Mouse (Mus musculus): ENCODE data around the gene Pdyn.

DNA sequence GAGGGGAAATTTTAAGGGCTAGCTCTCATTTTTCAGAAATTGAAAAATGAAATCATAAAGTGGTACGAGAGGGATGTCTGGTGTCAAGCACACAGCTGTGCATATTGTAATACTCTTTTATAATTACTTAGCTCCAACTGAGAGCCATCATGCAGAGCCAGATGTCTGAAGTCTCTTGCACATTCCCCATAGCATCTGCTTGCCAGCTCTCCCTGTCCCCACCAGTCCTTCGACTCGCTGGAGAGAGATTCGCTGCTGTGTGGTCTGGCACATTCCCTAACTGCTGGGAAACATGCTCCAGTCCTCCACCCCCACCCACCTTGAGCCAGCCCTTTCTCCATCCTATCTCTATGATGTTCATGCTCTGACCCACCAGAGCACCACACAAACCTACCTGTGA lies 15.6 kb downstream of the Pdyn start:
- TF ChIP-seq CTCF (IDR thresholded peaks at IDR 0.05; ENCODE audit: low read depth, low read length) (no peak), GATA1 (IDR thresholded peaks at IDR 0.05; ENCODE audit: borderline replicate concordance, low read length) (no peak), GATA2 (IDR thresholded peaks at IDR 0.05; ENCODE audit: borderline replicate concordance, low read depth, low read length) (no peak), POLR2AphosphoS5 (IDR thresholded peaks at IDR 0.05; ENCODE audit: insufficient replicate concordance, low read depth, low read length) (no peak)
